Mouse (Mus musculus) urinary bladder, postnatal 25 days (tissue): Measurements from ENCODE around the gene Adgre5.

Experiments
- DNase-seq: peaks from one replicate; pipeline ENCODE4 v3.0.0; 2022; ENCODE audit warnings: low spot score

Adgre5 gene

DNA sequence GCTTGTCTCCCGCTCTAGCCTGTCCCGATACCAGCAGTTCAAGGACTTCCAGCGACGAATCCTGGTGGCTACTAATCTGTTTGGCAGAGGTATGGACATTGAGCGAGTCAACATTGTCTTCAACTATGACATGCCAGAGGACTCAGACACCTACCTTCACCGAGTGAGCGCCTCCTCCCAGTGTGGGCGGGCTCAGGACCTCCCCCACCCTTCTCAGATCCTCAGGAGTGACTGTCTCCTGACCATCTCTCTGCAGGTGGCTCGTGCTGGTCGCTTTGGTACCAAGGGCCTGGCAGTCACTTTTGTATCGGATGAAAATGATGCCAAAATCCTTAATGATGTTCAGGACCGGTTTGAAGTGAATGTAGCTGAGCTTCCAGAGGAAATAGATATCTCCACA is 18.5 kb downstream of the Adgre5 start:
- no peak for DNase-seq

DNA sequence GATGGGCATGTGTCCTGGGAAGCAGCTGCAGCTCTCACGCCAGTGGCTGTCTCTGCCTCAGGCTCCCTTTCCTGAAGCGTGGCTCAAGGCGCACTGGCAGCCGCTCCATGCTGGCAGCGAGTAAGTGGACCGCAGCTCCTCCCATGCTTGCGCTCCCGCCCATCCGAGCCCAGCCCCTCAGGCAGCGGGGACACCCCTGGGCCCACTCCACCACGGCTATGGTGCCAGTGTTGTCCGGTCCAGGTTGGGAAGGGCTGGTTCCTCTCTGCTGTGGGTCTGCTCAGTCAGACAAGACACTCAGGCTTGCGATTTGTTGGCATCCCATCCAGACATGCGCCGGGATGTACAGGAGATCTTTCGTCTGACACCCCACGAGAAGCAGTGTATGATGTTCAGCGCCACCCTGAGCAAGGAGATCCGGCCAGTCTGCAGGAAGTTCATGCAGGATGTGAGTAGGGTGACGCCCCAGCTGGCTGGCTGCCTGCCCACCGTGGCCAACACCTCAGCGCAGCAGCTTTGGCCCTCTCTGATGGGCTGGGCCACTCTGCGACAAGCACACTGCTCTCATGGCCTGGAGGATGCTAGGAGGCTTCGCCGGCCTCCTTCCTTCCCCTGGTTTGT is 19.6 kb downstream of the Adgre5 start:
- DNase-seq = no peak

DNA sequence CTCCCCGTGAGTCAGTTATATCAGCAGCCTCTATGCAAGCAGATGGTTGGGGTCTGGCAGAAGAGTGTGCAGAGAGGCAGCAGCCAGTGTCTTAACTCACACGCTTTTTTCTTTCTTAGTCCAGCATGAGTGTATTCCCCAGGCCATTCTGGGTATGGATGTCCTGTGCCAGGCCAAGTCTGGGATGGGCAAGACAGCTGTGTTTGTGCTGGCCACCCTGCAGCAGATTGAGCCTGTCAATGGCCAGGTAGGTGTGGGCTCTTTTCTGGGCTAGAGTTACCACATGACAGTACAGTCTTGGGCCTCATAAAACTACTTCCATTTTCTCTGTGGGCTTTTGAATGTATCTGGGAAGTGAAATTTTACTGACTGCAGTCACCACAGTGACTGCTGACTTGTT is 21.4 kb downstream of the Adgre5 start:
- no peak for DNase-seq

DNA sequence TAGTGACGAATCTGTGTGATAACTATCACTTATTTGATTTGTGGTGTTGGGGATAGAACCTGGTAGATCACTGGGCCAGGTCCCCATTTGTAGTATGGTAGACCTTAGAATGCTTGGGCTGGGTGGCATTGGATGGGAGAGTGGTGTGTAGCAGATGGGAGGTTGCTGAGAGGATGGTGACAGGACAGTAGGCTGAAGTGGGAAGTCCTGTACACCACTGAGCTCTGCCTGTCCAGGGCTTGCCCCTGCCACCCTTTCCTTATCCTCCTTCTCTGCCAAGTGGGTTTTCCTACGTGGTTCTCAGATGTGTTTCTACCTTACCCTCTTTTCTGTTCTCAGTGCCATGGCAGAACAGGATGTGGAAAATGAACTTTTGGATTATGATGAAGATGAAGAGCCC is 22.1 kb downstream of the Adgre5 start:
- DNase-seq = no peak

DNA sequence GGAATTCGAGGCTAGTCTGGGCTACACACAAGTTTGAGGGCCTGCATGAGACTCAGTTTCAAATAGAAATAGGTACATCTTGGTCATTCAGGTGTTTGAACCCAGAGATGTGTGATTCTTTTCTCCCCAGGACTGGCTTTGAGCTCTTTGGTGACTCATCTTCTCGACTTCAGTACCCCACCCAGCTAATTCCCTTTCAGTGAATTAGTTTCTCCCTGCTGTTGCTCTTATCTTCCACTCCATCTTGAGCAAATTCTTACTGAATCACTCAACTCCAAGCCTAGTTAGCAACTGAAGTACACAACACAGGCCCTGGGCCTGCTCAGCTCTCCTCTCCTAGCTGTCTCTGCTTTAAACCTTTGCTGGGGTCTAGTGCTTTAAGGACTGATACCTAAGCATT is 24.6 kb downstream of the Adgre5 start:
- DNase-seq = no peak

DNA sequence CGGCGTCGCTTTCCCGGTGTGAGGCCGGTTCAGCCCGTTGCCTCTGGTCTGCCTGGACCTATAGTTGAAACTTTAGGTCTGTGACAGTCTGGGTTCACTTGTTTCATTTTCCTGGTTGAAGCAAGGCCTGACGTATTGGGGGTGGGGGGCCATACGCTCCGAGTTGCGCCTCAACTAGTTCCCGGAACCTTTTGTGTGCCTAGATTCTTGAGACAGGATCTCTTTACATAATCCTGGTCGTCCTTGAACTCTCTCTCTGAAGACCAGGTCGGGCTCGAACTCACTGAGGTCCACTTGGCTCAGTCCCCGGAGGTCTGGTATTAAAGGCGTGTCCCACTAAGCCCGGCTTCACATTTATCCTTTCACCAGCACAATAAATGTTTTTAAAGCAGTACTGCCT is 25.4 kb downstream of the Adgre5 start:
- no peak for DNase-seq

DNA sequence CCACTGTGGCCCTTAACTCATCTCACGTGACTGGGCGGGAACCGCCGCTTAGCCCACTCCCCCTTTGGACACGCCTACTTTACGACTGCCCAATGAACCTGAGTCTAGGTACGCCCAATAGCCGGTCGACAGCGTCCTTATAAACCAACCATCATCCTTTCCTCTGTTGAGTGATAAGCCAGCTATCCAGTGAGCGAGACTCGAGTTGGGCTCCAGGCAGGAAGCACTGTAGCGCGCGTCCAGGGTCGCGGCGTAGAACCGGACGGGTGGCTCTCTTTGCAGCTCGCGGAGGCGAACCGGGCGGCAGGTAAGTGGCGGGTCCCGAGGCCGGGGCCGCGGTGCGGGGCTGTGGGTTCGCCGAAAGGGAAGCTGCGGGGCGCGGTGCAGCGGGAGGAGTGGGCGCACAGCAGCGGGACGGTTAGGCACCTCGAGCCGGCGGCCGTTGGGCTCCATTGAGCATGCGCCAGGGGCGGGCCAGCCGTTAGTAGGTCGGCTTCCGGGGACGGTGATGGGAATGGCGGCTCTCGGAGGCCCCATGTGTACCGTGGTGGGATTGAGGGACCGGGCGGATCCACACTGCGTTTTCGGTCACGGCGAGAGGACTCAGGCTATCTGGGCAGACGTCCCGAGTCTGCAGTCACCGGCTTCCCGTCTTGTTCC is 26.0 kb downstream of the Adgre5 start, which contains the start of gene Ddx39:
TSS of gene Ddx39 (plus strand) at position 147 of the 660 bp plus-strand sequence.
- DNase-seq = peak; percentile 89

DNA sequence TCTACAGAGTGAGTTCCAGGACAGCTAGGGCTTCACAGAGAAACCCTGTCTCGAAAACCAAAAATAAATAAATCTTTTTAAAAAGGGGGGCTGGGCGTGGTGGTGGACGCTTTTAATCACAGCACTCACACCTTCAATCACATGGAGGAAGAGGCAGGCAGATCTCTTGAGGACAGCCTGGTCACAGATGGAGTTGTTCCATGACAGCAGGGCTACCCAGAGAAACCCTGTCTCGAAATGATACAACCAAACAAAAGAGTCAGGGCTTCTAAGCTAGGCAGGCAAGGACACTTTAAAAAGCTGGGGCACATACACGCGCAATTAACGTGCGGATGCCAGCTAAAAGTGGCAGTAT is 26.5 kb downstream of the Adgre5 start:
- no peak for DNase-seq

DNA sequence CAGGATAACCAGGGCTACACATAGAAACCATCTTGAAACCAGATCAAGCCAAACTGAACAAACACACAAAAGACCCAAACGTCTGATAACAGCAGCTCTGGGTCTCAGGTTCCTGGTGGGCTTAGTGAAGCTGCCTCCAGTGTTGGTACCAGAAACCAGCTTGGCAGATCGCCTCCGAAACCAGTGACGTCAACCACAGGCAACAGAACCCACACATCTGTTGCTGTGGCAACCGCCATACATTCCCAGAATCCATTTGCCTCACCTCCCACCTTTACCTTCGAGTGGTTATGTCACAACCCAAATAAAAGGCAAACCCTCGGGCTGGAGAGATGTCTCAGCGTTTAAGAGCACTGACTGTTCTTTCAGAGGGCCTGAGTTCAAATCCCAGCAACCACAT is 33.6 kb downstream of the Adgre5 start:
- no peak for DNase-seq

DNA sequence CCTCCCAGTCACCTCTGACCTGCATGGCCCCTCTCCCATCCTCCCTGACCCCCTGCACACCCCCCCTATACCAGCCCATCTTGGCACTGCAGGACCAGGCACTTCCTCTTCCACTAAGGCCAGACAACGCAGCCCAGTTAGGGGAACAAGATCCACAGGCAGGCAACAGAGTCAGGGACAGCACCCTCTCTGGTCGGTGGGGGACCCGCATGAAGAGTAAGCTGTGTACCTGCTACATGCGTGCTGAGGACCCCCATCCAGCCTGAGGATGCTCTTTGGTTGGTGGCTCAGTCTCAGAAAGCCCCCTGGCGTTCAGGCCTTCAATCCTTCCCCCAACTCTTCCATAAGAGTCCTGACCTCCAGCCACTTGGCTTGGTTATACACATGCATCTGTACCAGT is 34.7 kb downstream of the Adgre5 start:
- DNase-seq = no peak

DNA sequence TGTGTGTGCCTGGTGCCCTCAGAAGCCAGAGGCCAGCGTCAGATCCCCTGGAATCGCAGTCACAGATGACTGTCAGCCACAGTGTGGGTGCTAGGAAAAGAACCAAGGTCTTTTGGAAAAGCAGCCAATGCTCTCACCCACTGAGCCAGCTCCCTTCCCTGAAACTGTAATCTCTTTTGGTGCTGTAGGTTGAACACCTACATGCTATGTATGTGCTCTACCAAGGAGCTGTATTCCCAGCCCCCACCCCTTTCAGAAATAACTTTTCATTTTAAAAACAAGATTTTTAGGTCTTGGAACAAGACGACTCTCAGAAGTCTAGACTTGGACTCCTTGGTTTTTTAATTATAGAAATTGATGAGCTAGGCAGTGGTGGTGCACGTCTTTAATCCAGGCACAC is 37.7 kb downstream of the Adgre5 start:
- DNase-seq = no peak

DNA sequence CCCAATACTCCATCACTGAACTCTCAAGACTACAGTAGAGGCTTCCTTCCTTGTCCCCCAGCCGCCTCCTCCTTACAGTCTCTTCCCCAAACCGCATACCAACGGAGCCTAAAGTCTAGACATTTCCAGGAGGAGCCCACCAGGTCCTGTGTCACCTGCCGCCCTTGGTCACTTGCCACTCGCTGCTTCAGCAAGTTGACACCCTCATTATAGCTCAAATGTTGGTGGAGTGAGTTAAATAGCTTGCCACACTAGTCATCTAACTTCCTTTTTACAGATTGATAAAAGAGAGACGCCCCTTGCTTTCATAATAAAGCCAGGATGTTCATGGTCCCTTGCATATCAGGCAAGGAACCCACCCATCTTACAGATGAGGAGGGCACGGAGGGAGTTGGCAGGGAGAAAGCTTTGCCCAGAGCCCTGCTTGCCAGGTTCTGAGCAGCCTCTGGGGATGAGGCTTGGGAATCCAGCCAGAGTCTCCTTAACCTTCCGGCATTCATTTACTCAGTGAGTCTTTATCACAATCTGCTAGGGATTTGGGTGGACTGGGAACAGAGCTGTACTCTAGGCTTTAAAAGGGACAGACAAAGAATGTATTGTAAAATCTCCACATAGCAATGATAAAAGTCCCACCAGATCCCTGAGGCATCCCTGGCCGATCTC is 40.6 kb downstream of the Adgre5 start:
- no peak for DNase-seq

DNA sequence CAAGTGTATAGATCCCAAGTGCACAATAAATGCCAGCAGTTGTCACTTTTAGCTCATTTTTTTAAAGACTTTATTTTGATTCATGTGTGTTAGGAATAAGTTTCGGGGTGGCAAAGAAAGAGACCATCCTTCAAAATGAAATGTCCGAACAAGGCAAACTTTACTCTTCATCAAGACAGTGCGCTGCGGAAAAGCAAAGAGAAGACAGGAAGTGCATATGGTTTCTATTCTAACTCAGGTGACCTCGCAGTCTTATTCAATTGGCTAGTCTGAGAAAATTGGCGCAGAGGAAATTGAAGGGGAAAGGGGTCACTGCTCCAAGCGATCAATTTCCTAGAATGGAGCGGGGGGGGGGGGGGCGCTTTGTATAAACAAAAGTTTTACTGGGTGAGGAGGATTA is 41.6 kb downstream of the Adgre5 start:
- DNase-seq = no peak

DNA sequence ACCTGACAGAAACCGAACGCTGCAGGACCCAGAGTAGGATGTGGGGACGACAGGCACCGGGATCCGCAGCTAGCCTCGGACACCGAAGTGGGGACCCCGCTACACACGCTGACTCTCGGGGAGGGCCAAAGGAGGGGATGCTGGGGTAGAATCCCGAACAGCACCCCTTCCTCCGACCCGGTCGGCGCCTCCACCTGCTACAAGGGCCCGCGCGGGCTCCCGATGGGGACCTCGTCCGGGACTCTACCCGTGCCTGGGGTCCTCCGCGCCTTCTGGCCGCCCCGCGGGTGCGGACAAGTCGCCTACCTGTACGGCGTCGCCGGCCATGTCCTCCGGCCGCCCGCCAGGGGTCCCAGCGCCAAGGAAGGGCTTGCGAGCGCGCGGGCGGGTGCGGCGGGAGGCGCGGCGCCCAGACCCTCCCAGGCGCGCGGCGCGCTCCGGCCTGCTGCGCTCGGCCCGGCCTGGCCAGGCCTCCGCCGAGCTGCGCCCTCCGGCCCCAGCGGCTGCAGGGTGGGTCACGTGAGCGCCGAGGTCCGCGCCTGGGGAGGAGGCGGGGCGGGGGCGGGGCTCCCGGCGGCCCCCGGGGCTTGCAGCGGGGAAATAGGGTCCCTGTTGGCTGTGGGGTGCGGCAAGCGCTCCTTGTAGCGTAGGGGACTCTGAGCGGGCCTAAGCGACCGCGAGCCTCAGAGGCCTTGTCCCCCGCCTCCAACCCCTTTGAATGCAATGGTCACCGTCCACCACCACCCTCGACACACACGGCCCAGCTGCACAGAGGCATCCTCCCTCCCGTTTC is 42.3 kb downstream of the Adgre5 start, which contains the start of gene Pkn1:
TSS of gene Pkn1 (minus strand) at position 519 of the 793 bp plus-strand sequence.
- DNase-seq = peak; percentile 64

DNA sequence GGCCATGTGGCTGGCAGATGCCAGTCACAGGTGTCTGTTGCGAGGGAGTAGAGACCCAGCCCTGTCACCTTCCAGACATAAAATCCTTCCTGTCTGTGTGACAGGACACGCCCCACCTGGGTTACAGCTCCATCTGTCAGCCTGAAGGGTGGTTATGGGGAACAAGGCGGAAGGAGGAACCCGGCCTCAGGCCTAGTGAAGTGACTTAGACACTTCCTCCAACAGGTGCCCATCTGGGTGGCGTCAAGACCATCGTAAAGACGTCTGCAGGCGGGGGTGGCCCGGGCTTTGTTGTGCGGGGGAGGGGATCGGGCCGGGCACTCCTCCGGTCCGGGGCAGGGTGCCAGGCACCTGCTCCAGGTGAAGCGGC is 42.9 kb downstream of the Adgre5 start:
- DNase-seq = peak; percentile 31

DNA sequence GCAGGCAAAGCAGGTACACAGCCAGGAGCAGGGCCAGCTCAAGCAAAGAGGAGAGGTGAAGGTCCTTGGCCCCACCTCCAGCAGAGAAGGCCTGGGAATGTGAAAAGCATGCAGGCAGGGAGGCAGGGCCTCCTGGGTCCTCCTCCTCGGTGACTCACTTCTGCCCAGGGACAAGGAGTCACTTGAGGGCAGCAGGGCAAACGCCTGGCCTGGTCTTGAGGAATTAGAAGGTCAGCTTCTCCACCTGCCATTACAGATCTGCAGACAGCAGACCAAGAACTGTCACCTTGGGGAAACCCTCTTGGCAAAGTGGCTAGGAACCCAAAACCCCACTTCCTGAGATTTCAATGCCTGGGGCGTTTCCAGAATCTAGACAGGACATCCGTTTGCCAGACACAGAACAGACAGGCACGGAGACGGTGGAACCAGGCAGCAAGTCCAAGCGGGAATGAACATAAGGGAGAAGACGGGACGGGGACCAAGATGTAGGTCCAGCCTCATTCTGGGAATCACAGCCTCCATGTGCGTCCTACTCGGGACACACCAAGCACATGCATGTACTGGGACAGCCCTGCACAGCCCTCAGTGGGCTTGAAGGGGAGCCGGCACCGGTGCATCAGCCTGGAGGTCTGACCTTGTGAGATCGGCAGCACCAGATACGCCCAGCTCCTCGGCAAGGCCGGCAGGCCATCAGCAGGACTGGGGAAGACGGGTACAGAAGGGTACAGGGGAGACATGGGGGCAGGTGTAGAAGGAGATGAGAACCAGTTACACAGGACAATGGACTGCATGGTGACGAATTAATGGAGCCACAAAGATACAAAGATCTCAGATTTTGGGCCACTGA is 43.5 kb downstream of the Adgre5 start:
- DNase-seq = peak; percentile 46

DNA sequence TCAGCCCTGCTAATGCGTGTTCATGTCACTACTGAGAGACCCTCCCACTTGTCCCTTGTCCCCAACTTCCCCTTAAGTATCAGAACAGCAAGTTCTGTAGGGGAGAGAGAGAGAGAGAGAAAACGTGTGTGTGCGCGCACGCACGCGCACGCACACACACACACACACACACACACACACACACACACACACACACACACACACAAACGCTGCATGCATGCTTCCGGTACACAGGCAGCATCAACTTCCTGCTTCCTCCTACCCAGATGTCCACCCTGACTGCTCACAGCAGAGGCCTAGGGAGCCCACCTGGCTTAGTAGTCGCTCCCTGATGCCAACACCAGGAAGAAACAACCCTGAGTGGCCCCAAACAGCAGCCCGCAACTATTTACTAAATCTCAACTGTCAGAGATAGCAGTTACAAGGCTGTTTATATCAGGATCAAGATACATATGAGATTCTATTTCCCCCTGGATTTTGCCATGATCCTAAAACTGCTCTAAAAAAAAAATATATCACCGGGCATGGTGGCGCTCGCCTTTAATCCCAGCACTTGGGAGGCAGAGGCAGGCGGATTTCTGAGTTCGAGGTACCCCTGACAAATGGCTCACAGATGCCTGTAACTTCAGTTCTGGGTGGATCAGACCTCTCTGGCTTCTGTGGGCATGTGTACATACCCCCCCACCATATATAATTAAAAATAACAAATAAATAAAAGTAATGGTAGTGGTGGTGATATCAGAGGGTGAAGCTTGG is 45.6 kb downstream of the Adgre5 start:
- DNase-seq = no peak

DNA sequence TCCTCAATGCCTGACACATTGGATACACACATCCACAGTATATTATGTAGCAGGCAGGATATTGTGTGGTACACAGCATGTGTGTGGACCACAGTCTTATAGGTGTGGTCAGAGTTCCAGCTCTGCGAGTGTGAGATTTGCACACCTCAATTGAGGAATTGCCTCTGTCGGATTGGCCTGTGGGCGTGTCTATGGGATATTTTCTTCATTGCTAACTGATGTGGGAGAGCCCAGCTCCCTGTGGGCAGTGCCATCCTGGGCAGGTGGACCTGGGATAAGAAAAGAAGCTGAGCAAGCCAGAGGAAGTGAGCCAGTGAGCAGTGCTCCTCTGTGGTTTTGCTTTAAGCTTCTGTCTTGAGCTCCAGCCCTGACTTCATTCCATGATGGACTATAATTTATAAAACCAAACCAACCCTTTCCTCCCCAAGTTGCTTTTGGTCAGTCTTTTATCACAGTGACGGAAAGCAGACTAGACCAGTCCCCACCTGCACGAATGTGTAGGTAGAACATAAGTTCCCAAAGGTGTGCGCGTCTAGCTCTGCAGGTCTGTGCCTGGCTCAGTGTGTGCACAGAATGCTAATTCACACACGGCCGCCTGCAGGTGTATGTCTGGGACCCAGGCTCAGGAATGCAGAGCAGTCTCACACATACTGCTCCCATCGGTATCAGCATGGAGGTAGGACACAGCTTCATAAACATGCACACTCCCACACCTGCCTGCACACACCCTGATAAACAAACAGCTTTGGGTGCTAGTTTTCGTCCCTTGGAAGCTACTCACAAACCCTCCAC is 46.6 kb downstream of the Adgre5 start:
- no peak for DNase-seq

DNA sequence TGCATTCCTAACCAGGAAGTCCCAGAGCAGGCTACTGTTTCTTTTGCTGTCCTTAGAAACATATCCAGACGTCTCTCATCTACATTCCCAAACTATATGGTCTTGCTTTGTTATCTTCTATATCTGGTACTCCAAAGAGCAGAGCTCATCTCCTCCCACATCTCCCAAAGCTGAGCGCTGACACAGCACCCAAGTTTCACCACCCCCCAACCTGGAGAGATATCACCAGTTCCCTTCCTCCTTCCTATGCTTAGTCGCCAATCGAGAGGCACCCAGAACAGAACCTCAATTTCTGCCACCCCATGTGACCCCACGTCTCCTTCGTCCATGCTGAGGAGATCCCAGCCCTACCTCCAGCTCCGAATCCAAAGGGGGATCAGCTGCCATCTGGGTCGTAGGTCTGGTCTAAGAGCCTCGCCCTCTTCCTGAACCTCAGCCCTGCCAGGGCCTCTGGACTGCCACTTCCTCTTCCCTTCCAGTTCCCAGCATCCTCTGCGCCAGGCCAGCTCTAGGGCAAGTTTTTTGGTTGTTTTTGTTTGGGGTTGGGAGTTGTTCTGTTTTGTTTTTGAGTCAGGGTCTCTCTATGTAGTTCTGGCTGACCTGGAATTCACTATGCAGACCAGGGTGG is 47.4 kb downstream of the Adgre5 start:
- no peak for DNase-seq

DNA sequence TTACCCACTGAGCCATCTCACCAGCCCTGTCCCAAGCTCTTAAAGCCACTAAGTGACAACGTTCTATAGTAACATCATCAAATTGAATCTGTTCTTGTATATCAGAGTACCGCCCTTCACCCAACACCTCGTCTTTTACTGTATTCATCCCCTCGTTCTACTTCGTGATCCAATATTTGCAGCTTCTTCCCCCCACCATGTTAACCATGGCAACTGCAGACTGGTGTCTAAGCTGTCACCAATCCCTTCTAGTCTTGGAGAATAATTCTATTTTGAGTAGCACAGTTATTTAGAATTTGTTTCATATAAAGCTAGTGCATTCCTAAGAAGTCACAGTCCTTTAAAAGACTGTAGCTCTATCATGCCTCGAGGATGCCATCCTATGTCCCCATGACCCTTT is 51.9 kb downstream of the Adgre5 start:
- DNase-seq = no peak
